Mouse (Mus musculus) CD4-positive naive resting alpha-beta T cell, adult 57 days (primary cell): ENCODE measurements around the gene Vmn2r50. TPM values are rescaled to one million over a fixed set of nuclear protein-coding genes. Genes with fewer than 3 reads are reported as not detected.

Experiments used
- total RNA-seq: library from RNA; stranded (reverse); gene quantifications from one replicate; pipeline ENCODE4 v1.2.4, GENCODE M21; 2023

Gene Vmn2r50
- not detected for total RNA-seq

DNA sequence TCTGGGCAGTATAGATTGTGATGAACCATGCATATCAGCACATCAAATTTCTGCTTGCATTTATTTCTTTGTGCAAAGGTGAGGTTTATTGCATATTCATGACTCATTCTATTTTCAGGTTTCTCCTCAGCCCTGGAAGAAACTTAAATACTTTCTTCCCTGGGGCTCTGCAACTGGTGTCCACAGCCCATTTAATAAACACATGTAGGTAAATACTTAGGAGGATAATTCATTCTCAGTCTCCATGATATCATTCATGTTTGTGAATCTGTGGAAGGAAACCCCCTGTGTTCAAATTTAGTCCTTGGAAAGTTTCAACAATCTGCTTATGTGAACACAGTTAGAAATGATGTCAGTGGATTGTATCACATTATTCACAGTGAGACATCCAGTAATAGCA lies at the start of gene Vmn2r50:
Gene Vmn2r50, minus strand, starts transcription at position 101 of the 400 bp plus-strand sequence.

DNA sequence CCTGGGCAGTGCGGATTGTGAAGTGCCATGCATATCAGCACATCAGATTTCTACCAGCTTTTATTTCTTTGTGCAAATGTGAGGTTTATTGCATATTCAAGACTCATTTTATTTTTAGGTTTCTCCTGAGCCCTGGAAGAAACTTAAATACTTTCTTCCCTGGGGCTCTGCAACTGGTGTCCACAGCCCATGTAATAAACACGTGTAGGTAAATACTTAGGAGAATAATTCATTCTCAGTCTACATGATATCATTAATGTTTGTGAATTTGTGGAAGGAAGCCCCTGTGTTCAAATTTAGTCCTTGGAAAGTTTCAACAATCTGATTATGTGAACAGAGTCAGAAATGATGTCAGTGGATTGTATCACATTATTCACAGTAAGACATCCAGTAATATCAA lies 60.9 kb downstream of the Vmn2r50 start, which contains the start of gene Vmn2r49:
Gene Vmn2r49, minus strand, starts transcription at position 101 of the 400 bp plus-strand sequence.

Other genes with a start within 250 kb of the Vmn2r50 start
- gene Vmn2r47, start 212.0 kb downstream of the Vmn2r50 start, total RNA-seq = not detected
- gene Vmn2r48, start 99.7 kb downstream of the Vmn2r50 start, total RNA-seq = not detected
- gene Vmn2r49, start 61.0 kb downstream of the Vmn2r50 start, total RNA-seq = not detected
- not detected for gene Vmn2r51, start 52.4 kb upstream of the Vmn2r50 start, total RNA-seq
- gene Vmn2r52, start 123.3 kb upstream of the Vmn2r50 start, total RNA-seq = 0.21 TPM
- gene Vmn1r66, start 224.7 kb upstream of the Vmn2r50 start, total RNA-seq = not detected